Mouse (Mus musculus): ENCODE data around the gene Surf1. TPM values are rescaled to one million over a fixed set of nuclear protein-coding genes. Genes with fewer than 3 reads are reported as not detected.
"Not testable (repeated sequence)": the region's sequence is repeated elsewhere in the genome, so short reads cannot be mapped to it uniquely, and the experiment has no call there.

Surf1 gene
- polyA plus RNA-seq, 1 experiment from 2014 or later: 60.4 TPM

DNA sequence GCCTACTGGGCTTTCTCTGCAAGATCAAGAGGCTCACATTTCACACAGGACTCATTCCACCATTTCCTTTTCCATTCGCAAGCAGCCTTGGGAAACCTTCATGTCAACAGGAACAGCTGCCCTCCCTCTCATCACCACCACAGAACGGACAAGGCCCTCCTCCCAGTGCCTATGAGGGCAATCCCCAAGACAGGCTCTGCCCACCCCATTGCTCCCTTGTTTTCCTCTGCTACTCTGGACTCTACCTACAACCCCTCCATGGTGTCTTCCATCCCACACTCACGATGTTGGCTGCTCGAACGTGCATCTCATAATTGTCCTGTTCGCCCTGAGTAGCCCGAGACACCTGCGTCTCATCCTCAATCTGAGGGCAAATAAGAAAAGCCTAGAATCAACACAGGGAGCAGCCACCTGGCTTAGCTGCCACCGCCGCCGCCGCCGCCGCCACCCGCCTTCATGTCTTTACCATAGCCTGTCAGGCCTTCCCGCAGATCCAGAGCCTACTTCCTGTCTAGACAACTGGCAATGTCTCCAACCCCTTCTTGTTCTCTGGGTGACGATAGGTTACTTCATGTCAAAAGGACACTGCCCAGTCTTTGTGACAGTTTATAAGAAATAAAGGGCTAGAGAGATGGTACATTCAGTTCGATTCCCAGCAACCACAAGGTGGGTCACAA lies 7.5 kb downstream of the Surf1 start:
- Histone ChIP-seq H3K36me3 (peaks cover 59% of the 10 kb centered on the region), H3K9ac (peak overlapping the region; percentile 61), H3K4me1 (peaks cover 47% of the 10 kb centered on the region), H3K4me3 (replicated peaks) (peak overlapping the region; percentile 61), H3K27me3 (no peaks in the 10 kb centered on the region), H3K4me2 (replicated peaks) (peak overlapping the region; percentile 63), H3K9me3 (replicated peaks) (no peaks in the 10 kb centered on the region), H3K27ac (replicated peaks) (no peak overlapping the region)
- no peak for ATAC-seq (ENCODE audit: insufficient number of reproducible peaks, low FRiP score, low TSS enrichment, low read depth)
- WGBS: 75% methylated on average over 18 of the region's 18 CpGs

DNA sequence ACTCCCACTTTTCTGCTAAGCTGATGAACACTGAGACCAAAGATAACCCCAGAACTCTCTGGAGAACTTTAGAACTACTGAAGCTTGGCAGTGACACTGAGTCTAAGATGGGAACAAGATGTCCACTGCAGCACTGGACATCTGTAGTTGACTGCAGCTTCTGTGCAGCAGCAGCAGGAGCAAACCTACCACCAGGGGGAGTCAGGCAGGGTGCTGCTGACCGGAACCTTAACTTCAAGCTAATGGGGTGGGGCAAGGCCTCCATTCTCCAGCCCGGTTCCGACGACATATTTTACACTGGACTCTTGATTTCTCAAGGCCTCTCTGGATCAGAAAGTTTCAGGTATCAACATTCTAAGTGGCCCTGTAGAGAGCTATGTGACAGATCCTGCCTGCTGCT lies 9.2 kb downstream of the Surf1 start:
- H3K27ac ChIP-seq (replicated peaks): no peak overlapping the region
- H3K4me3 ChIP-seq (replicated peaks): no peak overlapping the region
- peaks cover 43% of the 10 kb centered on the region for H3K4me1 ChIP-seq
- H3K36me3 ChIP-seq: peaks cover 42% of the 10 kb centered on the region
- ATAC-seq (ENCODE audit: insufficient number of reproducible peaks, low FRiP score, low TSS enrichment, low read depth): no peak
- H3K9ac ChIP-seq: no peak overlapping the region
- no peaks in the 10 kb centered on the region for H3K27me3 ChIP-seq
- H3K9me3 ChIP-seq (replicated peaks): no peaks in the 10 kb centered on the region
- 58% methylated on average over 4 of the region's 4 CpGs for WGBS
- H3K4me2 ChIP-seq (replicated peaks): no peak overlapping the region

DNA sequence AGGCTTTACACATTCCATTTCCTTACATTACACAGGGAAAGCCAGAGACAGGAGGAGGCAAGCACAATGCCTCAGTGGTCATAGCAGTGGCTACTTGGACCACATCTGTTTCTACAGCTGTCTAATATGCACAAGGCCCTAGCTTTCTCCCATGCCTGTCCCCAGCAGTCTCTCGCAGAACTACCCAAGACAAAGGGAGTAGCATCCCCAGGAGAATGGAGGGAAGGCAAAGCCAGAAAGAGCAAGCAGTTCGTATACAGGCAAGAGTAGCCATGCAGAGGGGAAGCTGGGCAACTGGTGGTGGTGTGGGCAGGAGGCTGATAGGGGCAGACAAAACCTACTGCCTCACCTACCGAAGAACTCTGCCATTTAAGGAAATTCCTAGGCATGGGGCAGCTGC lies 9.9 kb downstream of the Surf1 start:
- 95% methylated on average over 3 of the region's 3 CpGs for WGBS
- Histone ChIP-seq H3K4me3 (replicated peaks) (no peak overlapping the region), H3K4me2 (replicated peaks) (no peak overlapping the region), H3K27ac (replicated peaks) (no peak overlapping the region), H3K36me3 (peaks cover 39% of the 10 kb centered on the region), H3K9ac (no peak overlapping the region), H3K27me3 (no peaks in the 10 kb centered on the region), H3K9me3 (replicated peaks) (no peaks in the 10 kb centered on the region), H3K4me1 (peaks cover 44% of the 10 kb centered on the region)
- no peak for ATAC-seq (ENCODE audit: insufficient number of reproducible peaks, low FRiP score, low TSS enrichment, low read depth)

DNA sequence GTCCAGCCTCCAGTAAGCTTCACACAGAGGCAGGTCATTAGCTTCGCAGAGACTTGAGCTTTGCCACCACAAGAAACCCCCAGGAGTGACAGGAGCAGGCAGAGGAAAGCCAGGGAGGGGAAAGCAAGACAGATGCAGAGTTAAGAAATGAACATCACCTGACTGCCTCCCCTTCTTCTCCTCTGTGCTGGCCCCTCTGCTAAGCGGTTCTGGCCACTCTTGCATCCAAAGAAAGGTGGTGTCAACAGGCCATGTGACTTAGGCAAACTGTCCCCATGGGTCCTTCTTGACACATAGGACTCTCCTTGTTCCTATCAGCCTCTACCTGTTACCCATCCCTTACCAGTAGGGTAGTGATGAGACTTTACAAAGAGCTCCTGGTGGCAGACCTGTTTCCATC lies 10.4 kb downstream of the Surf1 start:
- Histone ChIP-seq H3K9me3 (replicated peaks) (no peaks in the 10 kb centered on the region), H3K36me3 (peaks cover 39% of the 10 kb centered on the region), H3K27ac (replicated peaks) (no peak overlapping the region), H3K4me2 (replicated peaks) (no peak overlapping the region), H3K27me3 (no peaks in the 10 kb centered on the region), H3K9ac (no peak overlapping the region), H3K4me3 (replicated peaks) (no peak overlapping the region), H3K4me1 (peaks cover 47% of the 10 kb centered on the region)
- ATAC-seq (ENCODE audit: insufficient number of reproducible peaks, low FRiP score, low TSS enrichment, low read depth): no peak
- 84% methylated on average over 2 of the region's 2 CpGs for WGBS

DNA sequence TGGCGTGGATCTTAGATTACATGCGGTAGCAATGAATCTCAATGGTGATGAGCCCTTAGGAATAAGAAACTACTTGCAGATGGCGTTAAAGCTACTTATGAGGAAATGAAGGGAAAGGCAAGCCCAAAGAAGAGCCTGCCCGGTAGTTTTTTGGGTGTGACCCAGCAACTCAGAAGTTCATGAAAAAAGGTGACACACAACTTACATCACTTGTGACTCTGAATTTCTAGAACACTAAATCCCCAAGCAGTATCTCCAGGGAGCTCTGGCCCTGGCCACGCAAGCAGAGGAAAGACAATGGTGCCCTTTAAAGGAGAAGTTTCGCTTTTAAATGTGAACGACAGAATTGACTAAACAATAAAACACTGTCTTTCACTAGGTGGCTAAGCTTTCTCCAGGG lies 13.0 kb downstream of the Surf1 start:
- Histone ChIP-seq H3K4me1 (peaks cover 39% of the 10 kb centered on the region), H3K4me2 (replicated peaks) (peak overlapping the region; percentile 73), H3K36me3 (peaks cover 59% of the 10 kb centered on the region), H3K27me3 (no peaks in the 10 kb centered on the region), H3K27ac (replicated peaks) (peak overlapping the region; percentile 93), H3K9me3 (replicated peaks) (no peaks in the 10 kb centered on the region), H3K9ac (peak overlapping the region; percentile 67), H3K4me3 (replicated peaks) (peak overlapping the region; percentile 87)
- ATAC-seq (ENCODE audit: insufficient number of reproducible peaks, low FRiP score, low TSS enrichment, low read depth): no peak
- 8% methylated on average over 7 of the region's 7 CpGs for WGBS

DNA sequence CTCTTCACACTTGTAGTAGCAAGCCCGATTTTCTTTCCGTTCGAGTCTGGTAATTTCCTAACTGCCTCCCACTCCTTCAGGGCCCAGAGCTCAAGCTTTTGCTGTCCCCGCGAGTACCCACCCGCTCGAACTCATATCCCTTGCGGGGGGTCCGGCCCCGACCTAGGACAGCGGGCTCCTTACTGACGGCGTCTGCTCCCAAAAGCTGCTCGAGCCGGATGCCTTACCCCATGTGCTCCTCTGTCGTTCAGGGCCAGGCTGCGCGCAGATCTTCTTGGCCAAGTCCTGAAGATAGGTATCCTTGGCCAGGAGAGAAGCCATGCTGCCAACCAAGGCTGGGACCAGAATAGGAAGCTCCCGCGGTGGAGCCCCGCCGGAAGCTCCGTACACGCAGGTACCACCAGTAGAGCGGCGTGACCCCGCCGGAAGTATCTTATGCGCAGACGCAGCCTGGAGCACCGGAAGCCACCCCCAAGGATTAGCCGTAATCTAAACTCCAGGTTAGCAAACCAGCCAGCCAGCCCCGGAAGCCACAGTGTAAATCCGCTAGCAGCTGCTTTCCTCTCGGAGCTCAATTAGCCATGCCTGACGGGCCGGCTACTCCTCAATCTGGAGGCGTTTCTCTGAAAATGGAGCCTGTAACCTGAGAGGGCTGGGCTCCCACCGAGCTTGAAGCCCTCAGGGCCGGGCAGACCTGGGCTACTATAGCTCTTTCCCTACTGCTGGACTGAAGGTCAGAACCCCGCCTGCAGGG lies 13.7 kb downstream of the Surf1 start, which contains the start of gene Surf6:
Surf6 (minus strand) TSS at position 413 of the 754 bp plus-strand sequence.
- no peaks in the 10 kb centered on the region for H3K27me3 ChIP-seq
- H3K4me1 ChIP-seq: peaks cover 32% of the 10 kb centered on the region
- peak within 1 kb of the TSS; percentile 93 for H3K27ac ChIP-seq (replicated peaks)
- ATAC-seq (ENCODE audit: insufficient number of reproducible peaks, low FRiP score, low TSS enrichment, low read depth): peak; percentile 91
- peaks cover 60% of the 10 kb centered on the region for H3K36me3 ChIP-seq
- under 1% methylated on average over 41 of the region's 41 CpGs for WGBS
- no peaks in the 10 kb centered on the region for H3K9me3 ChIP-seq (replicated peaks)
- H3K9ac ChIP-seq: peak within 1 kb of the TSS; percentile 67
- H3K4me3 ChIP-seq (replicated peaks): peak within 1 kb of the TSS; percentile 87
- peak within 1 kb of the TSS; percentile 73 for H3K4me2 ChIP-seq (replicated peaks)

DNA sequence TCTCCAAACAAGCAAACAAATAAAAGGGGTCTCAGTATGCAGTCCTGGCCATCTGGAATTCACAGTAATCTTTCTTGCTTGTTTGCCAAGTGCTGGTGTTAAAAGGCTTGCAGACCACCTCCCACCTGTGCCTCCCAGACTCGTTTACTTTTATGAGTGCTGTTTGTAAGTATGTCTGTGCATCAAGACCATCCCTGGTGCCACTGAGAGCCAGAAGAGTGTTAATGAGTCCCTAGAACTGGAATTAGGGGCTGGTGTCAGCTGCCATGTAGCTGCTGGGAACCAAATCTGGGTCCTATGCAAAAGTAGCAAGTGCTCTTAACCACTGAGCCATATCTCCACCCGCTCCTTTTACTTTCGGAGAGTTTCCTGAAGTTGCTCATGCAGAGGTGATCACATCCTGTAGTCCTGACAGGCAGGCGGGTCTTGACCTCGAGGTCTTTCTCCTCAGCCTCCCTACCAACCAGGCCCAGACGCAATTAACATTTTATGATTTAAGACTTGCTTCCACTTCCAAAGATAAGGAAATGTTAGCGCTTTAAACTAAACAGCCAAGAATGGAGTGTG lies 14.4 kb downstream of the Surf1 start:
- Histone ChIP-seq H3K36me3 (peaks cover 60% of the 10 kb centered on the region), H3K4me1 (peaks cover 27% of the 10 kb centered on the region), H3K4me2 (replicated peaks) (peak overlapping the region; percentile 73), H3K27ac (replicated peaks) (peak overlapping the region; percentile 93), H3K9ac (peak overlapping the region; percentile 67), H3K4me3 (replicated peaks) (peak overlapping the region; percentile 87), H3K27me3 (no peaks in the 10 kb centered on the region), H3K9me3 (replicated peaks) (no peaks in the 10 kb centered on the region)
- ATAC-seq (ENCODE audit: insufficient number of reproducible peaks, low FRiP score, low TSS enrichment, low read depth): no peak
- 11% methylated on average over 7 of the region's 7 CpGs for WGBS

DNA sequence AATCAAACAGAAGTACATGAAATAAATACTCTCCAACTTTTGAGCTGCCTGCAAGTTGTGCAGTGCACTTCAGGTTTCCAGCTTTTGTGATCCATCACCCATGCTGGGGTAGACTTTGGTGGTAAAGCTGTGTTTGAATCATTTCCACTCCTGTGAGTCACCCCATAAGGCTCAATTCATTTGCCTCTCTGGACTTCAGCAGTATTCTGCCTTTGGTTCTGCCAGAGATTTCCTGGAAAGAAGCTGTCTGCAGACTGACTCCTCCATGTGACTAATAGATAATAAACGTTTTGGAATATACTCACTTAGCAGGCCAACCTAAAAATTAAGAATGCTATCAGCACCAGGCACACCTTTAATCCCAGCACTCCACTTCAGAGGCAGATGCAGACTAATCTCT lies 15.6 kb downstream of the Surf1 start:
- Histone ChIP-seq H3K27me3 (no peaks in the 10 kb centered on the region), H3K27ac (replicated peaks) (no peak overlapping the region), H3K4me2 (replicated peaks) (no peak overlapping the region), H3K9me3 (replicated peaks) (no peaks in the 10 kb centered on the region), H3K4me3 (replicated peaks) (no peak overlapping the region), H3K4me1 (peaks cover 27% of the 10 kb centered on the region), H3K9ac (no peak overlapping the region), H3K36me3 (peaks cover 60% of the 10 kb centered on the region)
- no peak for ATAC-seq (ENCODE audit: insufficient number of reproducible peaks, low FRiP score, low TSS enrichment, low read depth)
- 76% methylated on average over 1 of the region's 1 CpGs for WGBS

DNA sequence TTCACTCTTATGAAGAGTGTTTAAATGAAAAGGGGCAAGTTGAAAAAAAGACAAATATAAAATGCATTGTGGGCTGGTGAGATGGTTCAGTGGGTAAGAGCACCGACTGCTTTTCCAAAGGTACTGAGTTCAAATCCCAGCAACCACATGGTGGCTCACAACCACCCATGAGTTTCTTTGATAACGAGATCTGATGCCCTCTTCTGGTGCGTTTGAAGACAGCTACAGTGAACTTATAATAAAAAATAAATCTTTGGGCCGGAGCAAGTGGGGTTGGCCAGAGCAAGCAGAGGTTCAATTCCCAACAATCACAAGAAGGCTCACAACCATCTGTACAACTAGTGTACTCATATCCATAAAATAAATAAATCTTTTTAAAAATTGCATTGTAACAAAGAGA lies 20.4 kb downstream of the Surf1 start:
- no peak overlapping the region for H3K9ac ChIP-seq
- ATAC-seq (ENCODE audit: insufficient number of reproducible peaks, low FRiP score, low TSS enrichment, low read depth): no peak
- H3K27ac ChIP-seq (replicated peaks): no peak overlapping the region
- no peak overlapping the region for H3K4me3 ChIP-seq (replicated peaks)
- H3K4me1 ChIP-seq: 0 out of 2 replicates have a peak, but pooled peaks cover 3% of the 10 kb centered on the region
- H3K4me2 ChIP-seq (replicated peaks): no peak overlapping the region
- 90% methylated on average over 4 of the region's 4 CpGs for WGBS
- H3K36me3 ChIP-seq: peaks cover 86% of the 10 kb centered on the region
- H3K27me3 ChIP-seq: no peaks in the 10 kb centered on the region
- no peaks in the 10 kb centered on the region for H3K9me3 ChIP-seq (replicated peaks)

DNA sequence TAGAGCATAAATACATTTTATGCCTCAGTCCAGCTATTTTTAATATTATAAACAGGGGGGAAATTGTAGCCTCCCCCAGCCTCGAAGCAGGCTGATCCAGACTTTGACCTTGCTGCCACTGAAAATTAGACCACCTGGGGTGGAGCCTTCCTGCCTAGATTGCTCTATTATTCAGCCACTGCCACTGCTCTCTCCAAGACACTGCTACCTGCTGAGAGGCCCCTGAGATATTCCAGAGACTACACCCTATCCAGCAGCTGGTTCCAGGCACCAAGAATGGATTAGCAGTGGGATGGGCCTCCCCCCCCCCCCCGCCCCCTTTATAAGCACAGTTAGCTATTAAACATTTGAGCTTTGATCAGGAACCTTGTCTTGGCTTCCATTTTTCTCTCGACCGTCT lies 30.2 kb downstream of the Surf1 start:
- not testable (repeated sequence) for H3K4me3 ChIP-seq (replicated peaks); ATAC-seq (ENCODE audit: insufficient number of reproducible peaks, low FRiP score, low TSS enrichment, low read depth); H3K4me1 ChIP-seq; H3K9me3 ChIP-seq (replicated peaks); H3K4me2 ChIP-seq (replicated peaks); H3K27ac ChIP-seq (replicated peaks); H3K9ac ChIP-seq; H3K27me3 ChIP-seq
- H3K36me3 ChIP-seq: peaks cover 24% of the 10 kb centered on the region
- WGBS: 79% methylated on average over 4 of the region's 4 CpGs

DNA sequence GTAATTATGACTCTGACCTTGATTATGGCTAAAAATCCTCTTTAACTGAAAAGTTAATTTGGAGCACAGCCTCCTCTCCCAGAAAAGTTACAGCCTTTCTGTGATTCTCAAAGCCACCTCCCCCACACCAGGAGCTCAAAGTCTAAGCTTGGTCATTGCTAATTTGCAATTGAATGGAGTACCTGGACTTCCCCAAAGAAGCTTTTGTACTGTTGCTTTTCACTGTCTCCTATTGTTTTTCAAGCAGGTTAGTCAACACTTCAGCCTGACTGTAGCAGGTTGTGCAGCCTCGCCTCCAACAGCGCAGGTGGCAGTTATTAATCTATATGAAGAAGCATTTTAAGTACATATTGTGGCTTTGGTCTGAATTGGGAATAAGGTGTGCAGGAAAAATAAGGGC lies 30.8 kb downstream of the Surf1 start:
- not testable (repeated sequence) for H3K4me1 ChIP-seq; H3K27ac ChIP-seq (replicated peaks); ATAC-seq (ENCODE audit: insufficient number of reproducible peaks, low FRiP score, low TSS enrichment, low read depth); H3K4me2 ChIP-seq (replicated peaks); H3K4me3 ChIP-seq (replicated peaks); H3K27me3 ChIP-seq; H3K9me3 ChIP-seq (replicated peaks); H3K9ac ChIP-seq
- H3K36me3 ChIP-seq: peaks cover 18% of the 10 kb centered on the region
- 79% methylated on average over 2 of the region's 2 CpGs for WGBS

Data from embryonic facial prominence, embryonic 15.5 days (tissue).